ENCODE assay signal across 18 mouse cellular contexts in genomic region chr1:158871401-158871800, GRCm38 (mm10).
"Had no signal": no experiment of that assay in that cellular context is flagged by ENCODE, and none has a peak within 500 bp of the region (broad histone marks: within the 10 kb centered on the region; RNA-seq: fewer than 3 reads in every experiment).

No protein-coding gene starts in this region.

- DNase-seq: cerebellum, adult 2 months; cerebellum, adult 8-10 months; cerebellum, adult 9-10 months; cerebellum, adult 9-11 months; cerebellum, postnatal 10 days; cerebellum, postnatal 14 days; cerebellum, postnatal 25 days; cerebellum, postnatal 36 days; embryo, embryonic 11 days; forebrain, postnatal 0 days; gastrocnemius, adult 2 months; gastrocnemius, postnatal 10 days; gastrocnemius, postnatal 14 days; gastrocnemius, postnatal 25 days; gastrocnemius, postnatal 36 days; heart, adult 11 months; heart, adult 18-20 months; heart, adult 2 months had no signal
